Mouse (Mus musculus): ENCODE measurements around the gene Casz1.

The Casz1 gene

DNA sequence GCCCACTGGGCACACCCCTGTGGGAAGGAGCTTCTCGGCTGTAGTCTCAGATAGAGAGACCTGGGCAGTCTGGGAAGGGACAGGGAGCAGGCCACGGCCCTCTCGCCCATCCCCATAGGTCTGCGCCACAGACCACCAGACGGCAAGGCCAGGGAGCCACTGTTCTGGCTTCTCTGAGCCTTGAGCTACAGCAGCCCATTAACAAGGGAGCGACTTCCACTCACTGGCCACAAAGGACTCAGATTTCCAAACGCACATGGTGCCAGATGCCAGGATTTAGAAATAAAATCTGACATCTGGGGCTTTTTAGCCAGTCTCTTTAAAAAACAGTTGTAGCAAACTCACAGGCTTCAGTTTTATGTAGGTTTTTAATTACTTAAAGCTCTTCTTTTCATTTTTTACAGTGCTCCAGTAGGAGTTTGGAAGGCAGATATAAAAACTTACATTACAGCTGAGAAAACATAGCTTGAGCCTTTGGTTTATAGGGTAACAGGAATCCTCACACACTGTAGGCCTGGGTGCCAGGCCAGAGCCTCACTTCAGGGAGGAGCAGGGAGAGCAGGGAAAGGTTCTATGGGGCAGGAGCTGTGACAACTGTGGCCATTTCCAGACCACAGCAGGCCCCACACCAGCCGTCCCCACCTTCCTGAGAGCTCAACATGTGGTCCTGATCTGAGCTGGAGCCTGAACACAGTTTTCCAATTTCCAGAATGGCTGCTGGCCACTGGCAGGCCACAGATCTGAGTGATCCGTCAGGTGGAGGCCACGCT, 160.5 kb downstream of the Casz1 start:
- in situ Hi-C loops (cut with MboI, MseI) = no loop called here

DNA sequence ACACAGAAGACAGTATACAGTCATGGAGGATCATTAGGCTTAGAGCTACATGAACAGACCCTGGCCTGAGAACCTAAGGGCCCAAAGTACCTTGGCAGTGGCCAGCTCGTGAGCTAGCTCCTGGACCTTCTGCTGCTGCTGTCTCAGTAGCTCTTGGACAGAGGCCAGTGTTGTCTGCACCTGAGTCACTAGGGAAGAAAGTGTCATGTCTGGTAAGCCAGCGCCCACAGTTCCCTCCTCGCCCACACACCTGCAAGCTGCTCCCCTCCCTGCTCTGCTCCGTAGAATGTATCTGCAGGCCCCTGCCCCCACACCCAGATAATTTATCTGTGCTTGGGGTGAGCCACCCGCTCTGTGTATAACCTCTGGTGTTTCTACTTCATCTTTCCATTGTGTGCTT, 161.9 kb downstream of the Casz1 start:
- in situ Hi-C loops (cut with MboI, MseI) = no loop called here

DNA sequence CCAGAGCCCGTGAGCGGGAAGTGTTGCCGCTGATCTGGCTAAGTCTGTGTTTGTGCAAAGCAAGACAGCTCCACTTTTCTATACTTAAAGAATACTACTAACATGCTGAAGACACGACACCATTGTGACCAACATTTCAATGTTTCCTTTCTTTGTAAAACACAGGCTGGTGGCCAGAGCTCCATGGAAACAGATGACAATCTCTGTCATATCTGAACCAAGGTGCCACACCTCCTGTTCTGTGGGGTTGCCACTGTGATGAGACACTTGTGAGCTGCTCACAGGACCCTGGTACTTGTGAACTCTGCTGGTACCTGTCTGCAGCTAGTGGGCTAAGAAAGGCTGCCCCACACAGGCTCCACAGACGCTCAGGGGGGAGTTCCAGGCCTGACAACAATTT, 164.6 kb downstream of the Casz1 start:
- in situ Hi-C loops (cut with MboI, MseI) = no loop called here

DNA sequence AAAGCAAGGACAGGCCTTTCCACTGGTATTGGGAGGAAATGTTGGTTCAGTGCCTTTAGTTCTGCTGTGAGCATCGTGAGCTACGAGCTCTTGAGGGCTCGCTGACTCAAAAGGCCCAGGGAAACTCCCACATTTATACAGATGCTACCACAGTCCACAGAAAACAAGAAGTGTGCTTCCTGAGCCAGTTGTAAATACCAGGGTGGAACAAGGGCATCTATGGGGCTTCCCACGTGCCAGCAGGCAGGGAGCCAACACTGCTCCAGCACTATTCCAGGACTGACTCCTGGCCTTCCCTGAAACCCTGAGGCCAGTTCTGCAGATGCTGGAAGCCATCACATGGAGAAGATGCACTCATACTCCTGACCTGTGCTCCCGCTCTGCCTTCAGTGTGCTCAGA, 165.4 kb downstream of the Casz1 start:
- in situ Hi-C loops (cut with MboI, MseI) = no loop called here

DNA sequence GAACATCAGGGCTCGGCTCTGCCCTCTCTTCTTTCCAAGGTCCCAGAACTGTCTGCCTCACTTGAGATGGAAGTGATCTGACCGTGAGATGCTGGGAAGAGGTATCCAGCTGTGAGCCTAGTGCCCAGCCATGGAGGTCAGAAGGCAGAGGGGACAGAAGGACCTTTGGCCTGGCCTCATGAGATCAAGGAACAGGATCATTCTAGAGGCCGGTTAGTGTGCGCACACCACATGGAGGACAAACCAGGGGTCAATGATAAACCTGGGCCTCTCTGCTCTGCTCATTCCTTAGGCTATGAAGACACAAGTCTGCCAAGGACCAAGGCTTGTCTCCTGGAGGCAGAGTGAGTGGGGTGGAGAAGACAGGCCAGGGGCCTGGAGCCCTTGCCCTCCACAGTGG, 166.5 kb downstream of the Casz1 start:
- in situ Hi-C loops (cut with MboI, MseI) = no loop called here

DNA sequence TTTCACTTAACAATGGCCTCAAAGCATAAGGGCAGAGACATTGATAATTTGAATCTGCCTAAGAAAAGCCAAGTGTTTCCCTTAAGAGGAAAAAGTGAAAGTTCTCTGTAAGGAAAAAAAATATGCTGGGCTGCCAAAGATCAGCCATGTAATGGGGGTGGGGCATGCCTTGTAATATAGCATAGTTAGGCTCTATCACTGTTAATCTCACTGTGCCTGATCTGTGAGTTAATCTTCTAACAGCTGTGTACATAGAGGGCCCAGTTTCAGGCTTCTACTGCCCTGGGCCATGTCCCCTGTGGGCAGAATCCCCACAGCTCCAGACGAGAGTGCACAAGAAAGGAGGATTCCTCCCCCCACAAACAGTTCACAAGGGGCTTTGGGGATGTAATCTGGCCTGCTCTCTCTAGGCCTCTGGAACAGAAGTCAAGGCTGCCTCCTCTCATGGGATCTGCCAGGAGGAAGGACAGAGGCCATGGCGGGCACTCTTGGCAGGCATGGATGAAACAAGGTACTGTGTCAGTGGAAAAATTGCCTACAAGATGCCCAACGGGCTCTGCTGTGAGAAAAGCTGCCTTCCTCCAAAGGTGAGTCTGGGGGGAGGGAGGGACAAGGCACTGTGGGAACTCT, 167.5 kb downstream of the Casz1 start:
- in situ Hi-C loops (cut with MboI, MseI) = no loop called here

DNA sequence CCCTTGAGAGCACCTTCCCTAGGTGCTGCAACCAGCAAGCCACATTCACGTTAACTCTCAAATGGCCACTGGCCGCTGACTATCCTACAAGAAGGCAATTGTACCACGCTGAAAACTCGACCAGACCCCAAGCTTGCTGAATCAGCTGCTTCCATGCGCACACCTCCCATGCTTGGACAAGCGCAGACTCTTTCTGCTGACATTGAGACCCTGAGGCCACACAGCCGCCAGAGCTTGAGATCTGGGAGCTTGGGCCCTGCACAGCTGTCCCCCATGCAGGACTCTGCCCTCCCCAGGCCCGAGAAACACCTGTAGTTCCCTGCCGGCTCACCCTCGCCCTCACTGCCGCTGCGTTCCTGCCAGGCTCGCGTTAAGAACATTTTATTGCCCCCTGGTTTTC, 168.5 kb downstream of the Casz1 start:
- in situ Hi-C loops (cut with MboI, MseI) = no loop called here

DNA sequence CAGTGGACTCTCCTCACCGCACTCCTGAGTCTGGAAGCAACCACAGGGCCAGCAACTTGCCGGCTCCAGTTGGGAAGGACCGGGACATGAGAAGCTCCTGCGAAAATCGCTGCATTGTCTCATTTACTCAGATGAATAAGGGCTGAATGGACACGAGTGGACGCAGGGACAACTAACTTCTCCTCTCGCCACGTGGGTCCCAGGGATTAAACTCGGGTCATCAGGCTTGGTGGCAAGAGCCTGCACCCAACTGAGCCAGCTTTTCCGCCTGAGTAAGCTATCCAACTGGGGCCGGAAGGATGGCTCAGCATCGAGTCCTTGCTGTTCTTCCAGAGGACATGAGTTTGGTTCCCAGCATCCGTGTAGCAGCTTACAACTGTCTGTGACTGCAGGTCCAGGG, 169.2 kb downstream of the Casz1 start:
- in situ Hi-C loops (cut with MboI, MseI) = no loop called here

DNA sequence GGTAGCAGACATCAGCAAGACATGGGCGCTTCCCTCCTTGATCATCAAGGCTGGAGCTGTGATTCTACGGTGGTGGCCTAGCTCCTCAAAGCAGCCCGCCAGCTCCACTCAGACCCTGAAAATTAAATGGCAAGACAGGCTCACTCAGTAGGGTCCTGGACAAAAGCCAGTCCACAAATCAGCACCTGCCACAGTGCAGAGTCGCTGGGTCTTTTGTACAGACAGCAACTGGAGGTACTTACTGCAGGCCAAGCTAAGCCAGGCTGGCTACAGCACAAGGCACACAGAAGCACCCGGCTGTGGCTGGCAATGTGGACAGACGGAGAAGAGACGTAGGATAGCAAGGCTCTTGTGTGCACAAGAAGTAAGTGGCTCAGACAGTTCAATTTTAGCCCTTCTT, 170.6 kb downstream of the Casz1 start:
- in situ Hi-C loops (cut with MboI, MseI) = no loop called here

DNA sequence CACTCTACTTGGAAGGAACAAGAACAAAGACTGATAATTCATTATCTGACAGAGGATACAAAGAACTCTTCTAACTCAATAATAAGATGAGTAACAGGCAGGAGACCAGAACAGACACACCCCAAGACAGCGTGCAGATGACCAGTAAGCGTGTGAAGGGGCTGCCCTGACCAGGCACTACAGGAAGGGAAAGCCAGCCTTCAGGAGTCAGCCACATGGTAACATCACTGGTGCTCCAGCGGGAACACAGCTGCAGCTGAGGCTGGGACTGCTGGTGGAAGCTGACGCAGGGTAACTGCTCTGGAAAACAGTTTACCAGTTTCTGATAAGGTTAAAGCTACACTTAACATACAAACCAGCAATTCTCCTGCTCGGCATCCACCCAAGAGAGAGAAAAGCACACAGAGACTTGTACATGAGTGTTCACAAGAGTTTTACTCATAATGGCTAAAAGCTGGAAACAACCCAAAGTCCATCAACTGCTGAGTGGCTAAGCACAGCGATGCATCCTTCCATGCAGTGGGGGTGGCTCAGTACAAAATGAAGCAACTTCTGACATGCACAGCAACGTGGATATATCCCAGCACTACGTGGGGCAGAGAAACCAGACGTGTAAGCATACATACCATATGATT, 174.1 kb downstream of the Casz1 start:
- in situ Hi-C loops (cut with MboI, MseI) = no loop called here

DNA sequence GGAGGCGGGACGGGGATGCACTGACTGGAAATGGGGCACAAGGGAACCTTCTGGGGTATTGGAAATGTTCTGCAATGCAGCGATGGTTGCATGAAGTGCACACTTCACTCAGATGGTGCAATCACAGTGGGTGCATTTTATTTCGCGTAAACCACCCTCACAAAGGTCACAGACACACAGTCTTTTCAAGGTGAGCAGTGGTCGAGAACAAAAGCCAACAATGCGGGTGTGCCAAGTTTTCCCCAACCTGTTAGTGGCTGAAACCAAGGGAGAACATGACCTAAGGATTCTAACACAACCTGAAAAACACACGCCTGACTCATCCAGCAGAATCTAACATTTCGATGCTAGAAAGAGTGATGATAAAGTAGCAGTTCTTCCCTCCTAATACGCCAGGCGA, 174.7 kb downstream of the Casz1 start:
- in situ Hi-C loops (cut with MboI, MseI) = no loop called here

DNA sequence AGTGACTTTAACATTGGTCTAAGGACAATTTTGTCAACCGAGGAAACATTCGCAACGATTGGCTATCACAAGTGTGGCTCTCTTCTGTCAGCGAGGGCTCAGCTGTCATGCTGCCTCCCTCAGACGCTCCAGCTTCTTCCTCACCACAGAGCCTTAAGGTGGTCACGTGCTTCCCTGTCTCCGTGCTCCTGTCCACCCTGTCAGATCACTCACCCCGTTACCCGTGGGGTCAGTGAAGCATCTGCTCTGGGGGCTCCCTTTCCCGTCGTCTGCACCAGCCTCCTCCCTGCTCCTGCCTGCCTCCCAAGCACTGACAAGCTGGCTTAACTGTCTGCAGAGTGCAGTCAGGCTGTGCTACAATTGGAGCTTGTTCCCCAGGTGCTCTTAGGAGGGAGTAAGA, 175.6 kb downstream of the Casz1 start:
- in situ Hi-C loops (cut with MboI, MseI) = no loop called here

DNA sequence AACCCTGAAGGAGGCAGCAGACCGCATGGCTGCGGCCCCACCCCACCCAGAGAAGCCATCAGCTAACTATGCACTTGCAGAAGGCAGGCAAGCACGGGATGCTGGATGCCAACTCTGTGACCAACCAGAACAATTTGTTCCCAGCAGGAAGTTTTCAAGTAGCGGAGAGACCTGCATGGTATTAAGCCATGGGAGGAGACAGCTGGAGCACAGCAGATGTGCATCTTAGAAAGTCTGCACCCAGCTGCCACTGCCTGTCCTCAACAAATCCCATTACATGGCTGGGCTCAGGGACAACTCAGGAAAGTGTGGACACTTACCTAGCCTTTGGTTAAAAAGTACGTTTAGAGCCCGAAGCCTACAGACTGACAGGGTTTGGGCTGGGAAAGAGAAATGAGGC, 178.0 kb downstream of the Casz1 start:
- in situ Hi-C loops (cut with MboI, MseI) = no loop called here

DNA sequence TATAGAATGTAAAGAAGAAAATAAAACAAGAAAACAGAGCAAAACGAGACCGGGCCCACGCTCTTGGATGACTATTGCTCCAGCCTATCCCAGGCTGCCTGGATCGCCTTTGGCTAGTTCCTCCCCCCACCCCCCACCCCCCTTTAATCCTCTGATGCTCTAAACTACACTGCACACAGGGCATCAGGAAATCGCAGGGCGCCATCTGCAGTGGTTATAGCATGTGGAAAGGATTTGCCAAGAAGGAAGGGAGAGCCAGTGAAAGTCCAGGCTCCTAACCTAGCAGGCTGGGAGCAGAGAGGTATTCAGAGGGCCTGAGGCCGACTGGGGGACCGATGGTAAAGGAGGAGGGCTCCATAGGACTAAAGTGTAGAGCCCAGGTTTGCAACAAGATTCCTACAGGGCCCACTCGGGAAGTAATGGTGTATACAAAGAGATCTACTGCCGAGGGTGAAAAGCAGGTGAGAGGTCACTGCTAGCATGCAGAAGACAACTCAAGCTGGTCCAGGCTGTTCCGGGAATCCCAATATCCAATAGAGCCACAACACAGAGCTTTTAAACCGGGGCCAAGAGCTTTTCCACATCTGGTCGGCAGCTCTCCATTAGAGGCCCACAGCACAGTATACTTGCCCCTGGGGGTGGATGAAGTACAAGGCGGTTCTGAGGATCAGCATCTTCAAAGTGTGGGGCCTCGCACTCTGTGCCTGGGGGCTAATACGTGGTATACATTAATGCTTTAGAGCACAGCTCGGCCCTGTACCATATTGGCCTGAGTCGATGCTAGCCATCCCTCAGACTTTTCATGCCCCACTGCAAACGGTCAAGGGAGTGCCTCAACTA, 180.7 kb downstream of the Casz1 start:
- in situ Hi-C loops (cut with MboI, MseI) = no loop called here

DNA sequence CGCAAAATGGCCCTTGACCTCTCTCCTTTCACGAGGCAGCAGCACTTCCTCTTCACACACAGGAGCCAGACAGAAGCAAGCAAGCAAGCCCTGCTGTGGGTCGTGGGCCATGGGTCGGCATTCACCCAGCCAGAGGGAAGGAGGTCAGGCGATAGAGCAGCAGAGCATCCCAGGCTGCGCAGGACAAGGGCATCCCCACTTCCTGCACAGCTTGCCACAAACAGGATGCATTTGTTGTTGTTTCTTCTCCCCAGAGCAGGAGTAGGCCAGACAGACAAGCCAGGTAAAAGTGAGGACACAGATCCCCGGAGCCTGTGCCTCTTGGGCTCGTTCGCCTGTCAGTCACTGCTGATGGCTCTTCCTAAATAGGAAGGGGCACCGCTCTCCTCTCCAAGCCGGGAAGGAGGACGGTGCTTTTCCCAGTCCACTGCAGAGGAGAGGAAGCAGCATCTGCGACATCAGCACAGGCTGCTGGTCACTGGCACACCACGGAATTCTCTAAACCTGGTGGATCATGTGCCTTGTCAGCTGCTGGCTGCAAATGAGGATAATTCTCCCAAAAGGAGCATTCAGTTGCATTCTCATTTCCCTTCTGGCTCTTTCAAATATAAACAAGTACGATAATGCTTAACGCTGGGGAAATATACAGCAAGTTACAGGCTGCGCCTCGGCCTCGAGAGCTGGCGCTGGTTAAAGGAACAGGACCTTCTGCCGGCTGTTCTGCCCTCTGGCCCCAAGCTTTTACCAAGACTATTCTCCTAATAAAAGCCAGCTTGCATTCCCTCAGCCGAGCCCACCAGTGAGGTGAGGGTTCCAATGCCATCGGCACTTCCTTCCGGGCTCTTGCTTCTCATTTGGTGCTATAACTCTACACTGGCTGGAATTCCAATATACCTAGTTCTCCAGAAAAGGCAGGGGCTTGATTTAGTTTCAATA, 181.6 kb downstream of the Casz1 start:
- in situ Hi-C loops (cut with MboI, MseI) = no loop called here

DNA sequence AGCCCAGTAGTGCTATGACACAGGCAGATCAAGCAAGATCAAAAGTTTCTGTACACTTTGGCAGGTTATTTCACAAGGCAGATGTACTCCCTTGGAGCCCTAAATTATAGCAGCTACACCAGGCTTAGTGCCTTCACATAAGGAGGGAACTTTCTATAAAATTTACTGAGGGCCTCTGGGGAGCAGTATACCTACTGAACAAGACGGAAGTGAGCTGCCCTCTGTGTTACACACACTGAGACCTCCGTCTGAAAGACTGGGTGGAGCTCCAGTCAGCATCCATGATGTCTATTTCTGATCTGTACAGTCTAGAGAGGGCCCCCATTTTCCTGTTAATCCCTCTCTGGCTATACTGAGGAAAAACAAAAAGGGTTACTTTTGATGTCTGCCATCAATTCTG, 185.8 kb downstream of the Casz1 start:
- in situ Hi-C loops (cut with MboI, MseI) = no loop called here

DNA sequence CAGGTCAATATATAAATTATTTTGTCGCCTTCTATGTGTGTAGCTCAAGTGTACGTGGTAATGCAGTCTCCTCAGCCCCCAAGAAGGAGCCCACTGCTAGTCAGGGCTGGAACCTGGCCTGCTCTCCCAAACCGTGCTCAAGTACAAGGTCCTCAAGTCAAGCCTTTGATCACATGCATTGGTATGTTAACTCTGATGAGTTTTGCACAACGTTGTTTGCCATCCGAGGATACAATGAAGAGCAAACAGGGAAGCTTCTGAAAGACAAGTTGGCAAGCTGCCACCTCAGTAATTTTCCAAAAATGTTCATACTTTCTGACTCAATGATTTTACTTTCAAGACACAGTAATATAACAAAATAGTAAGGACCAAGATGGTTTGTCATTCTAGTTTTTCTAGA, 189.7 kb downstream of the Casz1 start:
- in situ Hi-C loops (cut with MboI, MseI) = no loop called here

DNA sequence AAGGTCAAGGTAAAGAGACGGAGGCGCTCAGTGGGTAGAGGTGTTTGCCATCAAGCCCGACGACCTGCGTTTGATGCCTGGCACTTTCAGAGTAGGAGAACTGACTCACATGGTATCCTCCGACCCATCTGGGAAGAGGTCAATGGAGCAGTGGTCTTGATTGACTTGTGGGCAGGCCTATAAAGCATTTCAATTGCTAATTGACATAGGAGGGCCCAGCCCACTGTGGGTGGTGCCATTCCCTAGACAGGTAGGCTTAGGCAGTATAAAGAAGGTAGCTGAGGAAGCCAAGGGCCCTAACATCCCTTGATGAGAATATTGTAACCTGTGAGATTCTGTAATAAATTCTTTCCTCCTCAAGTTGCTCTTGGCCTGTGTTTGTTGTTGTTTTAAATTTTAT, 196.5 kb downstream of the Casz1 start:
- in situ Hi-C loops (cut with MboI, MseI) = no loop called here

DNA sequence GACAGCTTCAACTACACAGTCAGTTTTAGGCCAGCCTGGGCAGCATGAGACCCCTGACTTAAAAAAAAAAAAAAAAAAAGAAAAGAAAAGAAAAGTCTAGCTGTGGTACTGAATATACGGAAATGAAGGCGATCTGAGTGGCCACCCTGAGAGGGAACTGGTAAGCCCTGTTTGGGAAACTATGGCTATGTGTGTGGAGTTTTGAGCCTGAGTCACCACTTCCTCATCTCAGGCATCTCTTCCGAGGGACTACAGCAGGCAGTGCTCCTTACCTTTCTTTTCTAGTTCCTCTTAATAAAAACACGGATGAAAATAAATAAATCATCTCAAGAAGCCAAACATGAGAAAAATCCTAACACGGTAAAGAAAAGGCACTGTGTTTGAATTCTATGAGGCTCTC, 197.3 kb downstream of the Casz1 start:
- in situ Hi-C loops (cut with MboI, MseI) = no loop called here

DNA sequence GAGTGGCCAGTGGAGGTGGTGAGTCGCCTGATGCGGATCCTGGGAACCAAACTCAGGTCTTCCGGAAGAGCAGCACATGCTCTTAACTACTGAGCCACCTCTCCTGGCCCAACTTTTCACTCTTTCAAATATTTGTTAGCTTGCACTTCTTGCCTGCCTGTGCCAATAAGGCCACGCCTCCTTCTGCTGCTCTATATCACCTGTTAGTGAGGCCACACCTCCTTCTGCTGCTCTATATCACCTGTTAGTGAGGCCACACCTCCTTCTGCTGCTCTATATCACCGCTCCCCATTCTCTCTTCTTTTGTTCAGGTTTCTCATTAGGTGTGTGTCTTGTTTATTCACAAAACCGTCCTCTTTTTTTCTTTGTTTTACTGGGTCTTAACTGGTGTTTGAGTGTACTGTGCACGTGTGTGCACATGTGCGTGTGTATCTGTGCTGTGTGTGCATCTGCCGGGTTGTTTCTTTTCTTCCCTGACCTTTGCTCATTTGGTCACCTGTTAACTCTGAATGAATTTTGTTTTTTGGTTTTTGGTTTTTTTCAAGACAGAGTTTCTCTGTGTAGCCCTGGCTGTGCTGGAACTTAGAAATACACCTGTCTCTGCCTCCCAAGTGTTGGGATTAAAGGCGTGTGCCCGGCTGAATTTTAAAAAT, 198.3 kb downstream of the Casz1 start:
- in situ Hi-C loops (cut with MboI, MseI) = no loop called here
